Mouse (Mus musculus) MEL (cell line): ENCODE data around the gene 9930021J03Rik. TPM values are rescaled to one million over a fixed set of nuclear protein-coding genes. Genes with fewer than 3 reads are reported as not detected.
A peak's percentile ranks its signal among the peaks of the same experiment; 100 is the strongest.

Experiments used
- DNase-seq: peaks from one replicate; pipeline ENCODE4 v3.0.0; 2011; ENCODE audit warnings: low read depth, low spot score
- H3K27ac ChIP-seq: 2 replicates; pipeline ENCODE4 v1.5.1; 2012; ENCODE audit warnings: low read depth, mild to moderate bottlenecking, control low read depth, low read length, moderate library complexity; ENCODE audit not compliant: control insufficient read depth
- H3K27me3 ChIP-seq, 2 experiments: fragments of 150-350 bp in 1 of 2; sonication (generic) in 1 of 2; 2 replicates each; pipeline ENCODE4 v1.6.1; 2012; ENCODE audit warnings: low read length in 2 of 2, mild to moderate bottlenecking in 2 of 2, improper control_type of control experiment in 1 of 2, moderate library complexity in 1 of 2; ENCODE audit not compliant: insufficient read depth in 2 of 2, control insufficient read depth in 1 of 2
- H3K36me3 ChIP-seq, 2 experiments: 2 replicates each; pipeline ENCODE4 v1.6.1; 2012 to 2014; ENCODE audit warnings: low read length in 2 of 2, improper control_type of control experiment in 1 of 2, inconsistent platforms in 1 of 2, mild to moderate bottlenecking in 1 of 2; ENCODE audit not compliant: insufficient read depth in 2 of 2, control insufficient read depth in 1 of 2
- H3K4me1 ChIP-seq, 2 experiments: fragments of 150-350 bp in 1 of 2; sonication (generic) in 1 of 2; 2 replicates each; pipeline ENCODE4 v1.6.1; 2012; ENCODE audit warnings: low read length in 2 of 2, improper control_type of control experiment in 1 of 2, mild to moderate bottlenecking in 1 of 2; ENCODE audit not compliant: insufficient read depth in 2 of 2, control insufficient read depth in 1 of 2
- H3K4me3 ChIP-seq, 2 experiments: fragments of 150-350 bp in 1 of 2; sonication (generic) in 1 of 2; 2 replicates each; pipeline ENCODE4 v1.5.1; 2012; ENCODE audit warnings: low read depth in 2 of 2, low read length in 2 of 2, mild to moderate bottlenecking in 2 of 2, moderate library complexity in 2 of 2, control low read depth in 1 of 2, improper control_type of control experiment in 1 of 2; ENCODE audit not compliant: control insufficient read depth in 1 of 2, insufficient read depth in 1 of 2
- H3K79me2 ChIP-seq: 2 replicates; pipeline ENCODE4 v1.6.1; 2012; ENCODE audit warnings: mild to moderate bottlenecking, low read length, moderate library complexity; ENCODE audit not compliant: control insufficient read depth, poor library complexity, insufficient read depth
- H3K9ac ChIP-seq: 2 replicates; pipeline ENCODE4 v1.6.1; 2012; ENCODE audit warnings: low read depth, mild to moderate bottlenecking, control low read depth, low read length, moderate library complexity; ENCODE audit not compliant: control insufficient read depth, poor library complexity, severe bottlenecking
- H3K9me3 ChIP-seq: fragments of 150-350 bp; sonication (generic); replicated peaks from 2 replicates; pipeline ENCODE4 v1.6.1; 2012; ENCODE audit warnings: mild to moderate bottlenecking, low read length, improper control_type of control experiment, moderate library complexity; ENCODE audit not compliant: insufficient read depth
- CHD2 ChIP-seq: IDR thresholded peaks from 2 replicates; pipeline ENCODE4 v1.6.1; 2011; ENCODE audit warnings: low read length, improper control_type of control experiment
- CTCF ChIP-seq, 3 experiments: IDR thresholded peaks in 2 of 3; conservative IDR thresholded peaks in 1 of 3; 2 replicates each; pipeline ENCODE4 v1.5.1; 2011 to 2012; ENCODE audit warnings: low read length in 3 of 3, low read depth in 2 of 3, mild to moderate bottlenecking in 2 of 3, improper control_type of control experiment in 1 of 3, inconsistent platforms in 1 of 3, mixed read lengths in 1 of 3, moderate library complexity in 1 of 3; ENCODE audit not compliant: control insufficient read depth in 1 of 3, insufficient read depth in 1 of 3, poor library complexity in 1 of 3, severe bottlenecking in 1 of 3
- E2F4 ChIP-seq: IDR thresholded peaks from 2 replicates; pipeline ENCODE4 v1.6.1; 2011; ENCODE audit warnings: low read depth, low read length, improper control_type of control experiment, borderline replicate concordance
- EP300 ChIP-seq, 2 experiments: IDR thresholded peaks; 2 replicates each; pipeline ENCODE4 v1.6.1; 2011; ENCODE audit warnings: improper control_type of control experiment in 2 of 2, low read length in 2 of 2, low read depth in 1 of 2, mild to moderate bottlenecking in 1 of 2
- GABPA ChIP-seq: IDR thresholded peaks from 2 replicates; pipeline ENCODE4 v1.6.1; 2012; ENCODE audit warnings: low read depth, mild to moderate bottlenecking, inconsistent platforms, low read length, improper control_type of control experiment, moderate library complexity
- GATA1 ChIP-seq: IDR thresholded peaks from 2 replicates; pipeline ENCODE4 v1.6.1; 2011; ENCODE audit warnings: low read depth, low read length, improper control_type of control experiment
- HCFC1 ChIP-seq: IDR thresholded peaks from 2 replicates; pipeline ENCODE4 v1.6.1; 2012; ENCODE audit warnings: low read depth, mild to moderate bottlenecking, inconsistent platforms, low read length, improper control_type of control experiment, moderate library complexity
- JUND ChIP-seq: IDR thresholded peaks from 2 replicates; pipeline ENCODE4 v1.6.1; 2011; ENCODE audit warnings: low read depth, mild to moderate bottlenecking, improper control_type of control experiment, low read length
- KAT2A ChIP-seq: conservative IDR thresholded peaks from 2 replicates; pipeline ENCODE4 v1.6.1; 2012; ENCODE audit warnings: low read depth, low read length, improper control_type of control experiment, inconsistent platforms
- MAX ChIP-seq: IDR thresholded peaks from 2 replicates; pipeline ENCODE4 v1.6.1; 2011; ENCODE audit warnings: low read length, improper control_type of control experiment
- MEF2A ChIP-seq: IDR thresholded peaks from 2 replicates; pipeline ENCODE4 v1.6.1; 2014; ENCODE audit warnings: low read depth, mild to moderate bottlenecking, inconsistent platforms, low read length, improper control_type of control experiment; ENCODE audit not compliant: poor library complexity, insufficient replicate concordance, severe bottlenecking; ENCODE audit errors: extremely low read depth
- POLR2A ChIP-seq, 2 experiments: IDR thresholded peaks; 2 replicates each; pipeline ENCODE4 v1.6.1; 2011 to 2012; ENCODE audit warnings: low read length in 2 of 2, mild to moderate bottlenecking in 2 of 2, control low read depth in 1 of 2, improper control_type of control experiment in 1 of 2, low read depth in 1 of 2, moderate library complexity in 1 of 2; ENCODE audit not compliant: control insufficient read depth in 1 of 2, insufficient read depth in 1 of 2, poor library complexity in 1 of 2
- SIN3A ChIP-seq: IDR thresholded peaks from 2 replicates; pipeline ENCODE4 v1.6.1; 2012; ENCODE audit warnings: low read length, improper control_type of control experiment, inconsistent platforms
- SMC3 ChIP-seq: IDR thresholded peaks from 2 replicates; pipeline ENCODE4 v1.6.1; 2011; ENCODE audit warnings: low read depth, low read length, improper control_type of control experiment
- TAL1 ChIP-seq: IDR thresholded peaks from 2 replicates; pipeline ENCODE4 v1.6.1; 2012; ENCODE audit warnings: mild to moderate bottlenecking, inconsistent platforms, low read length, moderate library complexity, mixed read lengths
- USF2 ChIP-seq, 2 experiments: IDR thresholded peaks; 2 replicates each; pipeline ENCODE4 v1.6.1; 2011 to 2012; ENCODE audit warnings: improper control_type of control experiment in 2 of 2, low read length in 2 of 2, borderline replicate concordance in 1 of 2, inconsistent platforms in 1 of 2, low read depth in 1 of 2, mild to moderate bottlenecking in 1 of 2; ENCODE audit not compliant: insufficient read depth in 1 of 2
- ZKSCAN1 ChIP-seq: IDR thresholded peaks from 2 replicates; pipeline ENCODE4 v1.6.1; 2012; ENCODE audit warnings: low read depth, mild to moderate bottlenecking, inconsistent platforms, low read length, improper control_type of control experiment, moderate library complexity
- ZNF384 ChIP-seq: IDR thresholded peaks from 2 replicates; pipeline ENCODE4 v1.6.1; 2012; ENCODE audit warnings: low read depth, mild to moderate bottlenecking, inconsistent platforms, low read length, improper control_type of control experiment
- polyA plus RNA-seq, 2 experiments: library from polyadenylated mRNA; stranded (reverse) in 1 of 2; unstranded in 1 of 2; fragments of >175 nt in 1 of 2; fragments of >200 nt in 1 of 2; gene quantifications; 2 replicates each; pipeline versions ENCODE4 v1.2.1 to v1.2.4; 2012; ENCODE audit warnings: low replicate concordance in 2 of 2, low read depth in 1 of 2; ENCODE audit not compliant: insufficient read length in 2 of 2, insufficient read depth in 1 of 2, missing spikeins in 1 of 2
- total RNA-seq: library from RNA; depleted of rRNA; stranded (reverse); fragments of 300-350 nt; gene quantifications from 2 replicates; pipeline ENCODE4 v1.2.3, GENCODE M21; 2012; rRNA removed

9930021J03Rik gene
- total and polyA plus RNA-seq, 3 experiments = 19.9 to 216 (median 40.9) TPM

- peak; percentile 92 for TF ChIP-seq GATA1
- peak; percentile 57 to 79; a peak in 3 of 4 replicates for TF ChIP-seq EP300 (IDR thresholded peaks at IDR 0.05; ENCODE audit: low read depth in 1 of 2, low read length in 2 of 2)
- no peak for TF ChIP-seq SMC3
- TF ChIP-seq MAX = no peak
- TF ChIP-seq E2F4 = no peak
- no peak for TF ChIP-seq GABPA
- TF ChIP-seq USF2 (IDR thresholded peaks at IDR 0.05; ENCODE audit: borderline replicate concordance in 1 of 2, insufficient read depth in 1 of 2, low read depth in 1 of 2, low read length in 2 of 2) = no peak
- TF ChIP-seq MEF2A = no peak
- no peak; the same call in 1 of the 2 replicates for TF ChIP-seq SIN3A
- no peak for TF ChIP-seq KAT2A
- no peak for TF ChIP-seq JUND
- TF ChIP-seq TAL1 = no peak
Observed at GRCm38 (mm10) chr19:29666164-29666563, 139.6 kb downstream of the 9930021J03Rik start (continued).

- H3K36me3 ChIP-seq = peaks cover 0 to 23% of the 10 kb centered on the region in 2 experiments; a peak in 2 of 4 replicates
Observed at GRCm38 (mm10) chr19:29664934-29665333, 140.9 kb downstream of the 9930021J03Rik start.

More at GRCm38 (mm10) chr19:29664934-29665333, 140.9 kb downstream of the 9930021J03Rik start:
- no peak overlapping the region for H3K9ac ChIP-seq
- TF ChIP-seq EP300 (IDR thresholded peaks at IDR 0.05; ENCODE audit: low read depth in 1 of 2, low read length in 2 of 2) = no peak
- no peak for TF ChIP-seq ZKSCAN1
- TF ChIP-seq ZNF384 = no peak
- no peak for TF ChIP-seq HCFC1
- no peak for TF ChIP-seq CHD2
- TF ChIP-seq POLR2A (IDR thresholded peaks at IDR 0.05; ENCODE audit: control insufficient read depth in 1 of 2, insufficient read depth in 1 of 2, low read depth in 1 of 2, low read length in 2 of 2, poor library complexity in 1 of 2) = no peak
- no peak for TF ChIP-seq CTCF (IDR thresholded peaks at IDR 0.05 in 2 of 3, conservative IDR thresholded peaks at IDR 0.05 in 1 of 3; ENCODE audit: control insufficient read depth in 1 of 3, insufficient read depth in 1 of 3, low read depth in 2 of 3, low read length in 3 of 3, poor library complexity in 1 of 3, severe bottlenecking in 1 of 3)
- no peak for DNase-seq
- H3K27me3 ChIP-seq = no peaks in the 10 kb centered on the region
- H3K4me3 ChIP-seq = no peak overlapping the region
- H3K27ac ChIP-seq = no peak overlapping the region
- no peaks in the 10 kb centered on the region for H3K9me3 ChIP-seq
- H3K79me2 ChIP-seq = no peaks in the 10 kb centered on the region
- H3K4me1 ChIP-seq = peaks cover 4 to 27% of the 10 kb centered on the region in 2 experiments

Other genes starting within 250 kb of the 9930021J03Rik start
- gene Ermp1, start 157.6 kb downstream of the 9930021J03Rik start, total RNA-seq = 62.3 and 68.4 TPM in 2 replicates
- gene Ermp1, start 157.6 kb downstream of the 9930021J03Rik start, polyA plus RNA-seq = 100 to 1,000 TPM in 1 of 2 experiments, 10 to 100 TPM in 1; 82.0 to 167 TPM
- 0.27 and 0.69 TPM in 2 replicates for gene Mlana, start 108.2 kb downstream of the 9930021J03Rik start, total RNA-seq
- under 1 TPM in 1 of 2 experiments, not detected in 1; 0.78 TPM for gene Mlana, start 108.2 kb downstream of the 9930021J03Rik start, polyA plus RNA-seq
- 18.3 and 22.6 TPM in 2 replicates for gene Ranbp6, start 7.0 kb upstream of the 9930021J03Rik start, total RNA-seq
- gene Ranbp6, start 7.0 kb upstream of the 9930021J03Rik start, polyA plus RNA-seq = 10 to 100 TPM in 1 of 2 experiments, not detected in 1; 23.7 TPM
- not detected in 2 replicates for gene Il33, start 119.1 kb upstream of the 9930021J03Rik start, total RNA-seq
- gene Il33, start 119.1 kb upstream of the 9930021J03Rik start, polyA plus RNA-seq = under 1 TPM in 1 of 2 experiments, not detected in 1; 0.17 TPM
- not detected in 2 replicates for gene Trpd52l3, start 197.8 kb upstream of the 9930021J03Rik start, total RNA-seq
- gene Trpd52l3, start 197.8 kb upstream of the 9930021J03Rik start, polyA plus RNA-seq = not detected
- 18.0 and 19.8 TPM in 2 replicates for gene Uhrf2, start 224.5 kb upstream of the 9930021J03Rik start, total RNA-seq
- 10 to 100 TPM in 1 of 2 experiments, not detected in 1; 19.0 TPM for gene Uhrf2, start 224.5 kb upstream of the 9930021J03Rik start, polyA plus RNA-seq